Mouse (Mus musculus): ENCODE measurements around the gene Ppp6r3.
"Not testable (repeated sequence)": the region's sequence is repeated elsewhere in the genome, so short reads cannot be mapped to it uniquely, and the experiment has no call there.

Ppp6r3 gene

DNA sequence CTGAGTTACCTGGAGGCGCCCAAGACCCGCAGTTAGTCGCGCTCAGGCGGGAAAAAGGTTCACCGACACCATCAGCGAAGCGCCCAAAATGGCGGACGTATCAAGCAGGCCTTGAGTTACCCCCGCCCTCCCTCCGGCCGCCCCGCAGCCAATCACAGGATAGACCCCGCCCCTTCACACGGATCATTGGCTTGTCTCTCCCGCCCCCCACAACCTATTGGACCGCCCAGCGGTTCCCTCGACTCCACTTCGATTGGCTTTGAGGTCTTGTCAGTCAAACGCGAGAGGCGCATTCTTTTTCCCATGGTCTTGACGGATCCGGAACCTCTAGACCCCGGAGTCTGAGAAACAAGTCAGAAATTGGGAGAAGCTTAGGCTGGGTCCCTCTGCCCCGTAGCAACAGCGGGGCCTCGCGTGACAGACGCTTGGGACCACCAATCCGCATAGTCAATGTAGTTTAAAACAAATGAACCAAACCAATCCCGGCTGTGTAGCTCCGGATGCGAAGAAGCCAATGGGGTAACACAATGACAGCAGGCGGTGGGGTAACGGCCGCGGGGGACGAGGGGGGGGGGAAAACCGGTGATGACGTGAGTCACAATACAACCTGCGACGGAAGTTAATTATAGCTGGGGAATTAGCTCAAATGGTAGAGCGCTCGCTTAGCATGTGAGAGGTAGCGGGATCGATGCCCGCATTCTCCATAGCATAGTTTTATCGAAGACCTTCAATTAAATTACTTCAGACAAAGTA lies at the start of gene Ppp6r3:
Gene Ppp6r3, minus strand, starts transcription at position 118 of the 753 bp plus-strand sequence.
- DNase-seq (ENCODE audit: extremely low read depth, low read depth), result peak; percentile 97

DNA sequence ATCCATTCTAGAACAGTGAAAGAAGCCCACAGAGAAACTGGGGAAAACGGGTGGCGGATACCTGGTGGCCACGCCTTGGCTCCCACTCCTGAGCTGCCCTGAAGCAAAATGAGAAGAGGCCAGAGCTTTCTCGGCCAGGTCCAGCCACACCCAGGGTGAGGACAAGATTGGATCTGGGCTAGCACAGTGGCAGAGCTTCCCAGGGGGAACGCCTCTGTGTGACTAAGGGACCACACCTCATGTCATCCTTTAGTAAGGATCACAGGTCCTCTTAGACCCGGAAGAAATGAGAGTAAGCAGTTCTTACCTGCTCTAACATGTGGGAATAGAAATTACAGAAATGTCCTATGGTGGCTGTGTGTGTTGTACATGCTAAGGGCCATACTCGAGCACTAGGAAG lies 49.6 kb upstream of the Ppp6r3 start:
- no peak for DNase-seq (ENCODE audit: extremely low read depth, low read depth)

DNA sequence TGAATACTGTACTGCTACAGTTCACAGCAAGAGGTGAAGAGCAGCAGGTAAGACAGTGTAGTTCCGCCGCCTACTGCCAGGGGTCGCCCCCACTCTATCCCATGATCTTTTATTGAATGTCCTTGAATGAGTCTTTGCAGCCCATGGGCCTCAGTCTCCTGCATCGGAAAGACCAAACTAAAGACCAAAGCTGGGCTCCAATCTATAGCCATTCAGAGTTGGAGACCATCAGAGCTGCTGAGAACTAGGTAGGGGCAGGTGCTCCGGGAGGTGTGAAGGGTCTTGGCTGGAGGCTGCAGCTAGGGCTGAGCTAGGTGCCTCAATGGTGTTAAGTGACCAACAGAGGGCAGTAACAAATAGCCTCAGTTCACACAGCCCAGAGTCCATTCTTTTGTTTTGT lies 48.3 kb upstream of the Ppp6r3 start:
- no peak for DNase-seq (ENCODE audit: extremely low read depth, low read depth)

DNA sequence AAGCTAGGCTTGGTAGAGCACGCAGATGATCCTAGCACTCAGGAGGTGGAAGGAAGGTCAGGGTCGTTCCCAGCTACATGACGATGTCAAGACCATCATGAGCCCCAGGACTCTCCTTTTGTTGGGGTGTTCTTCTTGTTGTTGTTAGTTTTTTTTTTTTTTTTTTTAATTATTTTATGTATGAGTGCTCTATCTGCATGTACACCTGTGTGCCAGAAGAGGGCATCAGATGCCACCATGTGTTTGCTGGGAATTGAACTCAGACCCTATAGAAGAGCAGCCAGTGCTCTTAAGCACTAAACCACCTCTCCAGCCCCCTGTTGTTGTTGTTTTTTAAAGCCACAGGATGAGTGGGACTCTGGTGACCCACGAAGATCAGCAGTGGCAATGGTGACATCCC lies 47.7 kb upstream of the Ppp6r3 start:
- DNase-seq (ENCODE audit: extremely low read depth, low read depth), result no peak

DNA sequence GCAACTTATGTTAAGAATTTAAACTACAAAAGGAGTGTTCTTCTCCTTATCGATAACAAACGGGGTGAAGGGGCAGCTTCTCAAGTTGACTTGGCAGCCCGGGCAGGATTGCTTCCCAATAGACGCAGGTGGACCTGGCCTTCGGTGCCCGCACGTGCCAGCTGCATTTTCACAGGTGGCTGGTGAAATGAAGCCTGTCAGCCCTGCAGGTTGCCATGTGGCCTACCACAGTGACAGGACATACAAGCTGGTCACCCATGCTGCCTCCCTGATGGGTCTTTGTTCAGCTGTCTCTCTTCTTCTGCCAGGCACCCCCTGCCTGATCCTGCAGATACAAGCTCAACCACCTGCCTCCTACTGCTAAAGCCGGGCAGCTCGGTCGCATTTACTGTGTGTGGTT lies 45.3 kb upstream of the Ppp6r3 start:
- no peak for DNase-seq (ENCODE audit: extremely low read depth, low read depth)

DNA sequence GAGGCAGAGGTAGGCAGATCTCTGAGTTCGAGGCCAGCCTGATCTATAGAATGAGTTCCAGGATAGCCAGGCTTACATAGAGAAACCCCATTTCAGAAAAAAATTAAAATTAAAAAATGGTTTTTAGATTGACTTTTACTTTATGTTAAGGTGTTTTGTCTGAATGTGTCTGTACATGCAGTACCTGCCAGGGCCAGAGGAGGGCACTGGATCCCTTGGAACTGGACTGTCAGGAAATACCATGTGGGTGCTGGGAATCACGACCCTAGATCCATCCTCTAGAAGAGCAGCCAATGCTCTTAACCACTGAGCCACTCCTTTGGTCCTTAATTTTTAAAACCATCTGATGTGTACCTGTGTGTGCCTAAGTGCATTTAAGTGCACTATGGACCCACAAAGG lies 43.8 kb upstream of the Ppp6r3 start:
- DNase-seq (ENCODE audit: extremely low read depth, low read depth), result no peak

DNA sequence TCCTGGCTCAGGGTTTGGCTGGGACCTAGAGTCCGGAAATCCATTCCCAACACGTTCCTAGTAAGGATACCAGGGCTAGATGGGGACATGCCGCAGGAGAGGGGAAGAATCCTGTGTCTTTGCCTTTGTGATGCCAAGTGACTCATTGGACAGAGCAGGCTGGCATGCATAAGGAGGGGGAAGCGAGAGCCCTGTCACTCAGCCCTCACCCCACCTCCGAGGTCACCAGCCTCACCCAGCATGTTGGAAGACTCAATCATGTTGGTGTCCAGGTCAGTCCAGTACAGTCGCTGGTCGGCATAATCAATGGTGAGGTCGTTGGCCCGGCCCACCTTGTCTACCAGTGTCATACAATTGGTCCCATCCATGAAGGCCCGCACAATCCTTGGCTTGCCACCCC lies 38.4 kb upstream of the Ppp6r3 start:
- DNase-seq (ENCODE audit: extremely low read depth, low read depth), result no peak

DNA sequence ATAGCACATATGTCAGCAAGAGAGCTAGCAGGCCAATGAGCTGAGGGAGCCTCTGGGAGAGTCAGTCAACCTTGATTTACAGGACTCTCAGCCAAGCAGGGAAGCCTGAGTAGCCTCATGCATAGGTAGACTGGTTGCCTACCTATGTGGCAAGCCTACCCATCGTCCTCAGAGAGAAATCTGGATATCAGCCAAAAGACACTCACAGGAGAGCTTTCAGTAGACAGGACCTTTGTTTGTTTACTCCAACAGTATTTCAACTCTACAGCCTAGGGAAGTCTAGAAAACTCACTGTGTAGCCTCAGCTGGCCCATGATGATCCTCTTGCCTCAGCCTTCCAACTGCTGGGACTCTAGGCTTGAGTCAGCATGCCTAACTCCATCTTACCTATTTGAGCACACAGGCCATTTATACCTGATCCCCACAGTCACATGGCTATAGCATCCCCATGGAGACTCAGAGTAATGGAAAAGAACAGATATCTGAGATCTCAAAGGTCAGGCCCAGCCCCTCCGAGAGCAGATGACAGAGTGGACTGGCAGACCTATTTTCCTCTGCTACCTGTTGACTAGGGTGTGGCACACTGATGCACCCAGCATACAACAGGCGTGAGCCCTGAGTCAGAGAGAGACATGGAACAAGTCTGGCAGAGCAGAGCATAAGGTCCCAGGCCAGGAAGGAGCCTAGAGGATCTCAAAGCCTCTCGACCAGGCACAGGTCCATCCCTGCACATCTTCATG lies 37.2 kb upstream of the Ppp6r3 start:
- DNase-seq (ENCODE audit: extremely low read depth, low read depth), result no peak

DNA sequence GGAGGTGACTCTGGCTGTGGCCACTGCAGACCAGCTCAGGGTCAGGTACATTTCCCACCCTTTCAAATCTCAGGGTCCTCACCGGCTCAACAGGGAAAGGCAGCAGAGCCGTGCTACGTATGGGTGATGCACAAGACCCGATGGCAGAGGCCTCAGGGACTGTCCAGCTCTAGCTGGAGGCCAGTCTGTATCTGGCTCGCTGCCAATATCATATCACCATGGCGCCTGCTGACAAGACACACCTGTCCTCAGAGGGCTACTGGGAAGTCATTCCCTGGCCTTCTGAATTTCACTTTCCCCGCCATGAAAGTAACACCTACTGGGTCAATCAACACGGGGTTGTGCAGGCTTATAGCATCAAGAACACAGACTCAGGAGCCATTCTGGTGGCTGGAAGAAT lies 36.2 kb upstream of the Ppp6r3 start:
- no peak for DNase-seq (ENCODE audit: extremely low read depth, low read depth)

DNA sequence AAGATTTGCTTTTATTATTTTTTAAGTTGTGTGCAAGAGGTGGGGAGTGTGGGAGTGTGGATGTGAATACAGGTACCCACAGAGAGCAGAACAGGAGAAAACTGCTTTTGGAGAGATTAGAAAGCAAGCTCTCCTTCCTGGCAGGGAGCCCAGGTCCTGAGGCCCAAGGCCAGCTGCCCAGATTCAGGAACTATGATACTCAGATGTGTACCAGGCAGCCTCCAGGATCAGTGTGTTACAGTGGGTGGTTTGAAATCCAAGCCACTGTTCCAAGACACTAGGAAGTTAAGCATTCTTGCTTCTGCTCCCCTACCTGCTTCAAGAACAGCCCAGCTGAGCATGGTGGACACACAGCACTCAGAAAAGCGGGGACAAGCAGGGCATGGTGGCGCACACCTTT lies 35.3 kb upstream of the Ppp6r3 start:
- peak; percentile 27 for DNase-seq (ENCODE audit: extremely low read depth, low read depth)

DNA sequence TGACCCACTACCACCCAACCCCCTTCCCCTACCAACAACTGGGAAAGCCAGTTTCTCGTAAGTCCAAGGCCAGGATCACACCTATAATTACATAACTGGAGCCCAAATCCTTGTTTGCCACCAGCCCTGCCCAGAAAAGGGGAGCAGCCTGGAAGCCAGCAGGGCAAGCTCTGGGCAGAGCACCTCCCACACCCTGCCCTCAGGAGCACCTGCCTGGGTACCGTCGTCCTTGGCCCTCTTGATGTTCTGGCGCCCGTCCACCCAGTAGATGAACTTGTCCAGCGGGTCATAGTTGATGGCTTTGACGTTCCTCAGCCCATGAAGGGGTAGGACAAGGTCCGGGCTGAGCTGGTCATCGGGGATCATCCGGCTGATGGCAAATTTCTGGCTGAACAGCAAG lies 34.3 kb upstream of the Ppp6r3 start:
- DNase-seq (ENCODE audit: extremely low read depth, low read depth), result no peak

DNA sequence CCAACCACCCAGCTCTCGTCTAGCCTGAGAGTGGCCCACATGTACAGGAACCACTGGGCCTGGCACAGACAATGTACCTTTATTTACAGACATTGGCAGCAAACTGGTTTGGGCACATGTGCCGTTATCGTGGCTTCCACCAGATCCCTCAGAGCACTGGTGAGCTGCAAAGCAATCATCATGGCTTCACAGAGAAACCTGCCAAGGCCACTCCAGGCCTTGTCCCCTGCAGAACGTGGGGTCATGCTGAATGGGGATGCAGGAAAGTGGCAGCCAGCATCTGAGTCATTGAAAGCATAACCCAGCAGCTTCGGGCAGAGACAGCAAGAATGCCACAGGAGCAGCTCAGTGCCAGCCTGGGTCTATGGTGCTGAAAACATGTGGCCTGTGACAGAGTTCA lies 18.8 kb upstream of the Ppp6r3 start:
- no peak for DNase-seq (ENCODE audit: extremely low read depth, low read depth)

DNA sequence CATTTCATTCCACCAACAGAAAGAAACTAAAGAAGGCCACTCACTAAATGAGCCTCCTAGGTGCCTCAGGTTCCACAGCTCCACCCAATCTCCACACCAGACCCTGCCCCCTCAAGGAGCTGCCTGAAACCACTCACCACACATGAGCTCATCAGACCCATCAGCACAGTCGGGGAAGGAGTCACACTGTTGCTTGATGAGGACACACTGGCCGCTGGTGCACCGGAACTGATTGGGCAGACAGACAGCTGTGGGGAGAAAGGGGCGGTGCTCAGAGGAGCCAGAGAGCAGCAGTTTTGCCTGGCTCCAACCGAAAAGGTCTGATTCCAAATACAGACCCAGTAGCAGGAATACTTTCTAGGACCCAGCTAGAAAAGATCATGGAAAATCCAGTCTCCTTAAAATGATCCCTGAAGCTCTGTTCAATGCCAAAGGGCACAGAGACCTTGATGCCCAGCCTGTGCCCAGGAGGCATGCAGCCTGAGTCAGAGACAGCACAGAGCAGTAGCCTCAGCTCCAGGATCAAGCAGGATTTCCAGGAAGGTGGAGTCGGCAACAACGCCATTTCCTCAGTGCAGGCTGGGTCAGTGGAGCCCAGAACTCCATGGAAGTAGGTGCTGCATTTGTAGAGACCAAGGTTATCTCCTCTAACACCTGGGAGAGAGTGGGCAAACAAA lies 18.0 kb upstream of the Ppp6r3 start:
- no peak for DNase-seq (ENCODE audit: extremely low read depth, low read depth)

DNA sequence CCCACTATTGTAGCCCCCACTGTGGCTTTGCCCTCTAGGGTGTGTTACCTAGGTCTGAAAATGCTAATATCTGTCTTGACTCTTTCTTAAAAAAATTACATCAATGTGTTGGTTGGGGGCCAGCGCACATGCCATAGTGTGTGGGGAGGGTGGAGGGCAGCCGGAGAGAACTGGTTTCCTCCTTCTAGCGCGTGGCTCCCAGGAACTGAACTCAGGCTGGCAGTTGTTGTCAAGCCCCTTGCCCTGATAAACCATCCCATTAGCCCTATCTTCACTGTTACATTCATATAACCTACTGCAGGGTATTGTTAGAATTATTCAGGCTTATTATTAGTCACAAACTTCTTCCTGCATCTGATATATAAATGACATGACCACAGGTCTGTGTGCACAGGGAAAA lies 14.4 kb upstream of the Ppp6r3 start:
- no peak for DNase-seq (ENCODE audit: extremely low read depth, low read depth)

DNA sequence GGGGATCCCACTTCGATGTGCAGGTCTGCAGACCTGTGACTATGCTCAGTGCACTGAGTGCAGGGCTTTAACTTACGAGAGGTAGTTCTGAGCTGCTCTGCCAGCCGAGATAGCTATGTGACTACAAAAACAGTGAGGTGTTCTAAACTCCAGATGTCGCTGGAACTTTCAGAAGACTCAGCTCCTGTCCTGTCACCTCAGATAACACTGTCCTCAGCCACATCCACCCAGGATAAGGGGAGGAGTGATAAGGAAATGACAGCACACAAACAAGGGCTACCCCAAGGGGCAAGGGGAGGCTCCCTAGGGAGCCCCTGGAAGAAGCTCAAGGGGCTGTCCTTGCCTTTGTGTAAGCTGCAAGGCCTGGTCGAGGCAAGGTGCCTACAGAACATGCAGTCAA lies 14.0 kb upstream of the Ppp6r3 start:
- DNase-seq (ENCODE audit: extremely low read depth, low read depth), result peak; percentile 55

DNA sequence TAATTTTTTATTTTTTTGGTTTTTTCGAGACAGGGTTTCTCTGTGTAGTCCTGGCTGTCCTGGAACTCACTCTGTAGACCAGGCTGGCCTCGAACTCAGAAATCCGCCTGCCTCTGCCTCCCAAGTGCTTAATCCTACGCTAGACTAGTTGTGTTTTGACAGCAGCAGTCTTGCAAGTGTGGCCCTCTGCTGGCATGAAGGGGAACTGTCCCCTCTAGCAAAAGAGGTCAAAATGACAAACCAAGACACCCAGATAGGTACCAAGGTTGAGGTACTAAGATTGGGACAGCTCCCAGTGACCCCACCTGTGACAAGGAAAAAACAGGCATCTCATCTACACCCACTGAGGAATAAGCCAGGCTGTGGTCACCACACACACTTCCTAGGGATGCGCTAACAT lies 12.2 kb upstream of the Ppp6r3 start:
- not testable (repeated sequence) for DNase-seq (ENCODE audit: extremely low read depth, low read depth)

DNA sequence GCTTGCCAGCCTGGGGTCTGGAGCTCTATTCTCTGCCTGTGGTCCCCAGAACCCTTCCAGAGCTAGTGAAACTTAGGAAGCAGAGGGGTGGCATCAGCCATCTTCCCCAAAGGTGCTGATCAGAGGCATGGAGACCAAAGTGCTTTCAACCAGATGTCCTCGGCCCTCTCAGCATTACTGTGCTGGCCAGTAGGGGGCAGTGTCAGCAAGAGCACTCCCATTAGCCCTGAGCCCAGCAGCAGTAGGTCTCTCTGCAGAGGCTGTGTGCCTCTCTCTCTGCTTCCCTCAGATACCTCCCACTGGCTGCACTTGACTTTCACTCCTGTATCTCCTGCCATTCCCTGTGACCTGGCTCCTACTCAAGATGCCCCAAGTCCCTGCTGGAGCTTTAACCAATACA lies 11.0 kb upstream of the Ppp6r3 start:
- DNase-seq (ENCODE audit: extremely low read depth, low read depth), result no peak

DNA sequence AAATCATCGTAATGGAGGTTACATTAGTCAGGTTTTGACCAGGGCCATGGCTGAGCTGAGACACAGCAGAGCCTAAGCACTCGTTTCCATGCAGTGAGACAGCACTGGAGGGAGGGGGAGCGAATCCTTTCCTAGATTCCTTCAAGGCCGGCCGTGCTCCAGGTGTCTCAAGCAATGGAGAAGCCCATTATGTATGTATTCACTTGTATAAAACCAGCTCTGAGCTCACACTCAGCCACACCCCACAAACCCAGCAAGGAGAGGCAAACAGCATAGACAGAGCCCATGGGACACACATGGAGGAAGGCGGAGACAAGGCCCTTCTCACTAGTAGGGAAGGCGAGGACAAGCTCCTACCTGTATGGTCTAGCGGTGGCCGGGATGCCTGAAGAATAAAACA lies 10.5 kb upstream of the Ppp6r3 start:
- DNase-seq (ENCODE audit: extremely low read depth, low read depth), result no peak

DNA sequence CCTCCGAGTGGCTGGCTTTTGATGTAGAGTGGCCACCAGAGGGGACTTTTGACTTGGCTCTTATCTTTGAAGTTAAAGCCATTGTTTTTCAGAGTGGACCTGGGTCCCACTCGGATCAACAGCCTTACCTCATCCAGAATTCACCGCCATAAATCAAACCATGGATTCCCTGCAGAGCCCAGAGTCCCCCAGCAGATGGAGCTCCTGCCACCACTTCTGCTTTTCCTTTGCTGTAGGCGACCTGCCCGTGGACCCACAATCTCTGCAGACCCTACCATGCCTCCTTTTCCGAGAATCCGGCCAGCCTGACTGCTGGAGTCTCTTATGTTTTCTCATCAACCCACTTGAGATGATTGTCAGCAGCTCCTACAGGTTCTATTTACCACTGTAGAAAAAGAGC lies 5.8 kb upstream of the Ppp6r3 start:
- DNase-seq (ENCODE audit: extremely low read depth, low read depth), result no peak

DNA sequence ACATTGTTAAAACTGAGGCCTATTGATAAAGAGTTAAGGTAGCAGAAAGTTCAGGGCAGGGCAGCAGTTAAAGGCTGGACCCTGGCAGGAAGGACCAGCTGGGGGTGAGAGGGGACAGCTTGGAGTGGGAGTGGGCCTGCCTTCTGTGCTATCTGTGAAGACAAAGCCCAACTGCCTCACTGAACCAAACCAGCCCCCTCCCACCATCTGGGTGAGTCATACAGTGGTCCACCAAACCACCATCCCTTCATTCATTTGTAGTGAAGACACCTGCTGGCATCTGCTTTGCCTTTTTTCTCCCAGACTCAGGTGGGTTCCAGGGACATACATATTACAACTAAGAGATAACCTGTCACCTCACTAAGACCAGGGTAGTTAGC lies 2.4 kb upstream of the Ppp6r3 start:
- DNase-seq (ENCODE audit: extremely low read depth, low read depth), result no peak

DNA sequence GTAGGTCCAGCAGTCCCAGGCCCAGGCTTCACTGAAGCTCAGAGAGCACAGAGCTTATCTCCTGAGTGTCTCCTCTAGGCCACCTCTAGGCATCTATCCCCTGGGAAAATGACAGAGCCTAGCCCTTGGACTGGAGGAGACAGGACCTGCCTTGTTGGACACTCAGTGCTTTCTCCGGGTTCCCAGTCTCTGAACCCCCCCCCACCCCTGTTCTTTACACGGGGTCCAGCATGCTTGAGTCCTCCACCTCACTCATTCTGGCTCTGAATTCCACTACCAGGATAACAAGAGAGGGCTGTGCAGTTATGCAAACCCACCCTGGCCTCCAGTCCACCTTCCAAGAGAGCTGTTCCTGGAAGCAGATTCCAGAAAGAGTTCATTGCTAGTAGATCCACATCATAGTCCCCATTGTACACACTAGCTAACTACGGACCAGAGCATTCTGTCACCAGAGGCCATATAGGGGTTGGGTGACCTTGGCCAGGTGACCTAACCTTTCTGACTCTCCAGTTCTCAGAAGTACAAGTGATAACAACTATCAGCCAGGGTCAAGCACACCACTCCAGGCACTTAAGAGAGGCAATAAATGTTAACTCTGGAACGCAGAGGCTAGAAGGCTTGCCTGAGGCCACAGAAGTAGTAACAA lies 1.8 kb upstream of the Ppp6r3 start:
- DNase-seq (ENCODE audit: extremely low read depth, low read depth), result no peak
